Mouse (Mus musculus) adipocyte (in vitro differentiated cells): ENCODE results near the gene Gsdma3.
"Not testable (repeated sequence)": the region's sequence is repeated elsewhere in the genome, so short reads cannot be mapped to it uniquely, and the experiment has no call there.

Experiments
- DNase-seq: peaks from one replicate; pipeline ENCODE4 v3.0.0-alpha.2; 2016; ENCODE audit warnings: low spot score

The Gsdma3 gene

GRCm38 (mm10) chr11:98595955-98596354, 30.2 kb upstream of the Gsdma3 start:
- DNase-seq = no peak

- peak; percentile 82 for DNase-seq
These were observed 28.8 kb upstream of the Gsdma3 start for GRCm38 (mm10) chr11:98597363-98597762.

DNA sequence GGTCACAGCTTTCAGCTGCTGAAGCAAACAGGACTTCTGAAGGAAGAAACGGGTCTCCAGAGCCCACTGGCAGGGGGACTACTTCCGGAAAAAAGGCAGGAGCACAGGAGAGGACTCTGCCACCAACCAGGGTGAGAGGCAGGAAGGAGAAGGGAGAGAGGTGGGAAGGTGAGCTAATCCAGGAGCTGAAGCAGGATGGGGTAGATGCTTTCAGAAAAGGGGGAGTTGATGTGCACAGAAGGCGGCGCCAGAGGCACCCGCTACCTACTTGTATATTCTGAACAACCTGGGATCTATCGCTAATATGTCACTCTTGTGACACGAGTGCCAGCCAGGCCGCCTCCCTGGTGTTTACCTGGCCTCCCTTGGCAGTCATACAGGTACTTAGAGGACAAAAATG, 28.2 kb upstream of the Gsdma3 start, which contains the start of gene Lrrc3c:
Gene Lrrc3c, plus strand, starts transcription at position 301 of the 400 bp plus-strand sequence.
- DNase-seq = no peak

DNA sequence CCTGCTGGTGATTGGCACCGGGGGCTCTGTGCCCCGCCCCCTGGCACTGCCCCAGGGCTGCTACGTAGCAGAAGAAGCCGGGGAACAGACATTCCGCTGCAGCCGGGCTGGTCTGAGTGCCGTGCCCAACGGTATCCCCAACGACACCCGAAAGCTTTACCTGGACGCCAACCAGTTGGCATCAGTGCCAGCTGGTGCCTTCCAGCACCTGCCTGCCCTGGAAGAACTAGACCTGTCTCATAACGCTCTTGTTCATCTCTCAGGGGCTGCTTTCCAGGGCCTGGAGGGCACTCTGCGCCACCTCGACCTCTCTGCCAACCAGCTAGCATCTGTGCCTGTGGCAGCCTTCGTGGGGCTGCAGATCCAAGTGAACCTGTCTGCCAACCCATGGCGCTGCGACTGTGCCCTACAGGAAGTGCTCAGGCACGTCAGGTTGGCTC, 27.3 kb upstream of the Gsdma3 start:
- DNase-seq = no peak

GRCm38 (mm10) chr11:98599291-98599690, 26.9 kb upstream of the Gsdma3 start:
- no peak for DNase-seq

- no peak for DNase-seq
These were observed 24.0 kb upstream of the Gsdma3 start for GRCm38 (mm10) chr11:98602090-98602690.

GRCm38 (mm10) chr11:98603953-98604352, 22.2 kb upstream of the Gsdma3 start:
- no peak for DNase-seq

GRCm38 (mm10) chr11:98604911-98605310, 21.2 kb upstream of the Gsdma3 start:
- not testable (repeated sequence) for DNase-seq

DNA sequence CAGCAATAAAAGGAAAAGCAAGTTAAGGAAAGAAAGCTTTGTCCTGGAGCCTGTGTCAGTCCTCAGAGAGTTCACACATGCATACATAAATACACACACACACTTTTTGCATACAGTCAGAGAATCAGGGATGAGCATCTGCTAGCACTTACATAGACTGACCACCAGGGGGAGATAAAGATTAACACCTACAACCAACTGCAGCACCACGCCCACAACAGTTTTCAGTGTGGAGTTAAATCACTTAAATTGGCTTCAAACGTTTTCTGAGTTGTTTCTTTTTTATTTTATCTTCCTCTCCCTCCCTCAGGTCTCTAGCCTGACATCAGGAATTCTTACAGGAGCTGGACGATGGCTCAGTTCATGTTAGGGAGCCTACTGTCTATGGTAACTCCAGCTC, 19.4 kb upstream of the Gsdma3 start:
- peak; percentile 68 for DNase-seq

DNA sequence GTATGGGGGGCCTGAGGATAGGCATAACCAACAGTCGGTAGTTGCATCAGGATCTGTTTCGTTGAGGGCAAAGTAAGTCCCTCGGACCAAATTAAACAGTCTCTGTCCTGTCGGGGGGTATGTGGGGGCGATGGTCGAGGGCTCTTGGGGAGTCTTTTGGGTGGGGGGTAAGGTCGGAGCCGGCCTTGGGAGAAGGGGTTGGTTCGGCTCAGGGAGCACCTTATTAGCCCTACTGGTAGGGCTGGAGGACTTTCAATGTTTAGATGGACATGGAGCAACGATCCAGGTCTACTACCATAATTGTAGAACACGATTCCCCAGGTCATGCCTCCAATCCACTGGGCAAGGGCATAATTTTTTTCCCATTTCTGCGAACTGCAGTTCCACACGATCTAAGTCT, 5.4 kb upstream of the Gsdma3 start:
- no peak for DNase-seq

DNA sequence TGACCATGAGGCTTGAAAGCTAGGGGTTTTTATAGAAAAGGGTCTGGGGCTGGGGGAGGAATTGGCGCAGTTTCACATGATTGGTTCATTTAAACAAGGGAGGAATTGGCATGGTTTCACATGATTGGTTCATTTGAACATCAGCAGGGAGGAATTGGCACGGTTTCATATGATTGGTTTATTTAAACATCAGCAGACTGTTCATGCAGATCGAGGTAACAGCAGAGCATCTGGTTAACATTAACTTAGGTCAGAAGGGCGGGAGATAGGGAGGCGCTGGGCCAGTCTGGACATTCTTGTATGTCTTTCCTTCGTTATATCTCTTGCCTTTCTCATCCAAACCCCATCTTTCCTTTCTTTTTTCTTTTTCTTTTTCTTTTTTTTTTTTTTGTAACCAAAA, 2.2 kb upstream of the Gsdma3 start:
- DNase-seq = not testable (repeated sequence)

DNA sequence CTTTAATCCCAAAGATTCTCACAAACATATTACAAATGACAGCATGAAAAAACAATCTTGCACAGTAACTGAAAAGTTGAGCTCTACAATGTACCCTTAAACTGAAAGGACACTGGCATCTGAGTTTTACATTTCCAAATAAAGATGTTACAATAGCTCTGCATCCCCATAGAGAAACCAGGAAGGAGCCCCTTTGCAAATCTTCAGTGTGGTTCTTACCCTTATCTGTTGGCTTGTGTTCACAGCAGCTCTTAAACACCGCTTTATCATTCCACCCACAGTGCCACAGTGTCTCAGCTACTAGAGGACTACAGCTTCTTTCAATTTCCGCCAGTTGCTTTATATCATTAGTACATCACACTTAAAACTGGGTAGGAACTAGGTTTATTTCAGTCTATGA, 1.8 kb upstream of the Gsdma3 start:
- DNase-seq = not testable (repeated sequence)

- DNase-seq = no peak
These were observed 2.5 kb downstream of the Gsdma3 start for GRCm38 (mm10) chr11:98628706-98629105.

DNA sequence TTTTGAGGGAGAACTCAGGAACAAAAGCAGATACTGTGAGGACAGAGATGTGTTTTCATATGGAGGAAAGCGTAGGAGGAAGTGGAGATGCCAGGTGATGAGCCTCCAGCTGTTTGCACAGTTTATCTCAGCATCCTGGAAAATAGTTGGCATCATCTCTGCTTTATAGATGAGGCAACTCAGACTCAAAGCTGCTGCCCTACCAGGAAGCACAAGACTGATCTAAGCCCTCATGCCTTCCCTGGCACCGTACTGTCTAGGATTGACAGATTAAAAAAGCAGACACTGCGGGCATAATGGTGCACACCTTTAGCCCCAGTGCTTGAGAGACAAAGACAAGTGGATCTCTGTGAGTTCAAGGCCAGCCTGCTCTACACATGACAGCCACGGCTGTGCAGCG, 4.5 kb downstream of the Gsdma3 start:
- no peak for DNase-seq

GRCm38 (mm10) chr11:98635312-98635970, 9.3 kb downstream of the Gsdma3 start:
- not testable (repeated sequence) for DNase-seq

GRCm38 (mm10) chr11:98637501-98637900, 11.3 kb downstream of the Gsdma3 start:
- DNase-seq = no peak

DNA sequence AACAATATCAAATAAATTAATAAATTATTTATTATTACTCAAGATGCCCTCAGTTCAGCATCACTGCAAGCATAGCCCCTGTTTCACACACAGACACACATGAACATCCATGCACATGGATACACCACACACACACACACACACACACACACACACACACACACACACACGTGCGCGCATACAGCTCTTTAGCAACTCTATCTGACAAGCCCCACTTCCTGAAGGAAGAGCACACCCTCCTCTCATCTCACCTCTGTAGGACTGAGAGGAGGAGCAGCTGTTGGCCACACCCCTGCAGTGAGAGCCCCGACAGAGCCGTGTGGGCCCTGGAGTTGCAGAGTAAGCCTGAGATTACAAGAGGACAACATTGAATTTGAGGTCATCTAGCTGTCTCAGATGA, 13.9 kb downstream of the Gsdma3 start:
- no peak for DNase-seq

DNA sequence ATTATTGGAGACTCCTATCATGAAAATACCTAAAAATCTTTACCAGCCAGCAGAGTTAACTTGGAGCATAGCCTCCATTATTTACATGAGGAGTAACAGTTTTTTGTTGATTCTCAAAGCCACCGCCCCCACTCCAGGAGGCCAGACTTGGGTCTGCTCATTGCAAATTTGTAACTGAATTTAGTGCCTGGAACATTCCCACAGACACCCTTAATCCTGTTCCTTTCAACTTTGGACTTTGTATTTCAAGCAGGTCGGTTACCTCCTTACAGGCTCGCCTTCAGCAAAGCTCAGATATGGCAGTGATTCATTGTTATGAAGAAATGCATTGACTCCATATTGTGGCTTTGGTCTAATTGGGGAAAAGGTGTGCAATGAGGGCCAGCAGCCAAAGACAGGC, 18.6 kb downstream of the Gsdma3 start:
- DNase-seq = no peak

GRCm38 (mm10) chr11:98645946-98646345, 19.8 kb downstream of the Gsdma3 start:
- DNase-seq = no peak

DNA sequence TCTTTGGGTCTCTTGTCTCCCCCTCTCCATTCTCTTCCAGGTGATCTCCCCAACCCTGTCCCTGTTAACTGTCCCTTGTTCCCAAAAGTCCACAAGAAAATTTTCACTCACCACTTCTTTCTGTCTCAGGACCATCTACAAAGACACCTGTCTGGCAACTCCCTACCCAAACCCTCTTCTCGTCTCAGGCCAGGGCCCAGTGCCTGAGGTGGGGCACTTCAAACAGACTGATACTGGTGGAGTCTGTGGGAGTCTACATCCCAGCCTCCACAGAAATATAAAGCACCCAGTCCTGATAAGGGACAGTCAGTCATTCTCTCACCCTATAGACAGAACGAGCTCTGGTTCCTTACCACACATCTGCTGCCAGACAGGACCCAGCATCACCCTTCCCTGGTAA, 20.3 kb downstream of the Gsdma3 start, which contains the start of gene Gsdma2:
Gene Gsdma2, plus strand, starts transcription at position 301 of the 400 bp plus-strand sequence.
- no peak for DNase-seq

GRCm38 (mm10) chr11:98655076-98655475, 28.9 kb downstream of the Gsdma3 start:
- DNase-seq = peak; percentile 46

DNA sequence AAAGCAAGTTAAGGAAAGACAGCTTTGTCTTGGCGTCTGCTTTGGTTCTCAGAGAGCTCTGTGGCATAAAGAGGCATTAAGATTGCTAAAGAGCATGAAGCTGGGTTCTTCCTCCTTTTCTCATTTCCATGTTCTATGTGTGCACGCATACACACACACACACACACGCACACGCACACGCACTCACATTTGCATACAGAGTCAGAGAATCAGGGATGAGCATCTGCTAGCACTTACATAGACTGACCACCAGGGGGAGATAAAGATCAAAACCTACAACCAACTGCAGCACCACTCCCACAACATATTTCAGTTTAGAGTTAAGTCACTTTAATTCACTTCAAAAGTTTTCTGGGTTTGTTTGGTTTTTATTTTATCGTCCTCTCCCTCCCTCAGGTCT, 34.4 kb downstream of the Gsdma3 start:
- DNase-seq = peak; percentile 70

DNA sequence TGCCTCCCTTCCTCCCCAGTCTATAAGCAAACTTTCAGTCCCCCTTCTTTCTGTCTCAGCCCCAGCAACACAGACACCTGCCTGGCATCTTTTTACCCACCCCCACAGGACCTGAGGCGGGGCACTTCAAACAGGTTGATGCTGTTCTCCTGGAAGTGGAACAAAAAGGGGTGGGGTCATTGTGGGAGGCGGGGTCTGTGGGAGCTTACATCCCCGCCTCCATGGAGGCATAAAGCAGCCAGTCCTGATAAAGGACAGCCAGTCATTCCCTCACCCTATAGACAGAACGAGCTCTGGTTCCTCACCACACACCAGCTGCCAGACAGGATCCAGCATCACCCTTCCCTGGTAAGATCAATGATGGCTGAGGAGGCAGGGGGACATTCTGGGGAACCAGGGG, 37.9 kb downstream of the Gsdma3 start, which contains the start of gene Gsdma:
Gene Gsdma, plus strand, starts transcription at position 261 of the 400 bp plus-strand sequence.
- DNase-seq = no peak

DNA sequence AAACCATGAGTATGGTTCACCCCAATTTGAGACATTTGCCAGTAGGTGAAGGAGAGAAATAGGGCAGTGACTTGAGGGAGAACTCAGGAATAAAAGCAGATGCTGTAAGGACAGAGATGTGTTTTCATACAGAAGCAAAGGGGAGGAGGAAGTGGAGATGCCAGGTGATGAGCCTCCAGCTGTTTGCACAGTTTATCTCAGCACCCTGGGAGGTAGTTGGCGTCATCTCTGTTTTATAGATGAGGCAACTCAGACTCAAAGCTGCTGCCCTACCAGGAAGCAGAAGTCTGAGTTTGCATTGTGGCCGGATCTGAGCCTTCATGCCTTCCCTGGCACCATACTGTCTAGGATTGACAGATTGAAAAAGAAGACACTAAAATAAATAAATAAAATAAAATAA, 42.8 kb downstream of the Gsdma3 start:
- DNase-seq = no peak
